Mouse (Mus musculus) erythroblast, embryonic 14.5 days (primary cell): ENCODE measurements around the gene Vps8.

Source experiments
- GATA1 ChIP-seq: IDR thresholded peaks from 2 replicates; pipeline ENCODE4 v1.6.1; 2012; ENCODE audit warnings: low read length, inconsistent platforms, mixed read lengths
- TAL1 ChIP-seq: IDR thresholded peaks from 3 replicates; pipeline ENCODE4 v1.6.1; 2012; ENCODE audit warnings: low read length, inconsistent platforms, mixed read lengths

DNA sequence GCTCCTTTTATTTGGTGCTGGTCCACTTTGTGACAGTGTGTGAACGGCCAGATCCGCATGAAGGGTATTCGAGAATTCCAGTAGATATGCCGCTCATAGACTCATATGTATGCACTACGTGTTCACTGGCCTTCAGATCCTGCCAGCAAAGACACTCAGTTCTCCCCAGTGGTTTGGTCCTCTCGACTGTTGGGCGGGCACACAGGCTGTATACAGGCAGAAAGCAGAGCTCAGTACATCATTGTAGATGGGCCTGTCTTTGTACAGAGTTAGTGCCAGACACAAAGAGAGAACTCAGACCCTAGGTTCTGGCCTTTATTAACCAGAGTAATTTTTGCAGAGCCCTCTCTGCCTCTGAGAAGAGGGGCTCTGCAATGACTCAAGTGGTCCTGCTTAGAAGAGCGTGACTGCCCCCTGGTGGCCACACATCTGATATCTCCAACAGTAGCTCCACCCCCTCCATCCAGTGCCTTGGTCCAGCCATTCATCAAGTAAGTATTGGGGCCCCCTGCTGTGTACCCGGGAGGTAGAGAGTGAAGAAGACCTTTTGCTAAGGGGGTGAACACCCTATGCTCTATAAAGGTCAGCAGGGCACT lies 30.3 kb upstream of the Vps8 start:
- TF ChIP-seq TAL1 (no peak), GATA1 (no peak)
